Mouse (Mus musculus): ENCODE results near the gene Mrpl1. TPM values are rescaled to one million over a fixed set of nuclear protein-coding genes. Genes with fewer than 3 reads are reported as not detected.

Mrpl1 gene
- total RNA-seq, 2 experiments from 2014 or later: 21.1 to 22.8 TPM

DNA sequence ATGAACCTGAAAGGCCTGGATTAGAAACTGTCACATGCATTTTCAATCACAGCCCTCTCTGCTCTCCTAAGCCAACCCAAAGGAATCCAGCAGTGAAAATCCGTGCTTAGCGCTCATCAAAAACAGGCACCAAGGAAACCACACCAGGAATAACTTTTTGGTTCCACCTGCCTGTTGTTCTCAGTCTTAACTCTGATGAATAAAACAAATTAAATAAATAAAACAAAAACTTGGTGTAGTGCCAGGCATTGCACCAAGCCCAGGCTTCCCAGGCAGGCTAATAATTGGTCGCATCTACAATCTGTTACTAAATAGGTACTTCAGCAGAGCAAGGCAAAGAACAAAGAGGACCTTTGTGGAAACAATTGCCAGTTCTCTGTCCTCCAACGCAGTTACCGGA is 99.4 kb downstream of the Mrpl1 start:
- DNase-seq: no peak

DNA sequence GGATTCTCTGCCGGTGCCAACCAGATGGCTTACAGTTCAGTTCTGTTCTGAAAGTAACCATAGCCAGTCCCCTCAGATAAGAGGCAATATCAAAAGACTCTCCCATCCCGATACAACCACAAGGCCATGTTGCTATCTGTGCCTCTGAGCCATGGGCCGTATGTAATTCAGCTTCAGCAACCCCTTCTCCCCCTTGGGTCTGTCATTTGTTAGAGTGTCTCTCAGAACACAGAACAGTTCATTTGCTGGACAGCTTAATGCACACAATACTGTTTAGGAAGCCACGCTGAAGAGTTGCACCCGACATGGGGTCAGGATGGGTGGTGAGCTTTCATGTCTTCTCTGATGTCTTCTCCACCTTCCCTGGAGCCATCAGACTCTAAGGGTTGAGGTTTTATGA is 100.3 kb downstream of the Mrpl1 start:
- DNase-seq: no peak

DNA sequence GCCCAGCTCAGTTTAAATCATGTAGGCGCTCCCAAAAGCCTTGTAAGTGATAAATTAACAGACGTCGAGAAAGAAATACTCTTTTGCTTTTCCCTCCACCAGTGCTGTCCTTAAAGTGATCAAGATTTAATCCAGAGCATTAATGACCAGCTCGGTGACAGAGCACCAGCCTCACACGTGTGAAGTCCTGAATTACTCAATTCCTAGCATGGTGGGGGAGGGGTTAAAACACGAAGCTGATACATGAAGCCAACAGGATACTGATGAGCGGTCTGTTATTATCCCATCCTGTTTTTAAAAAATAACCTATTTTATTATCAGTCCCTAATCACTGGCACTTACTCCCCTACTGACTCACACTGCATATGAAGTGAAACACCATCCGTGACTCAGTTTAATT is 102.4 kb downstream of the Mrpl1 start:
- DNase-seq: no peak

Other genes with a start within 250 kb of the Mrpl1 start
- 100 to 1,000 TPM in 1 of 2 experiments, 10 to 100 TPM in 1; 80.4 to 106 TPM for gene Cnot6l, start 45.3 kb upstream of the Mrpl1 start, total RNA-seq (2021)
- gene Fras1, start 164.5 kb downstream of the Mrpl1 start, total RNA-seq (2021): 1 to 10 TPM; 2.0 to 2.4 TPM